Mouse (Mus musculus) C2C12 (cell line): ENCODE measurements around the gene C730034F03Rik.

Experiments used
- CEBPB ChIP-seq: IDR thresholded peaks from one replicate; pipeline ENCODE4 v1.6.1; 2011; ENCODE audit warnings: low read depth, mild to moderate bottlenecking, control low read depth, moderate library complexity
- CTCF ChIP-seq: IDR thresholded peaks from one replicate; pipeline ENCODE4 v1.5.1; 2011; ENCODE audit not compliant: control insufficient read depth, insufficient read depth, insufficient read length
- FOSL1 ChIP-seq: IDR thresholded peaks from one replicate; pipeline ENCODE4 v1.8.0; 2011; ENCODE audit warnings: mild to moderate bottlenecking, low read length; ENCODE audit not compliant: poor library complexity, insufficient read depth, severe bottlenecking
- MAX ChIP-seq: IDR thresholded peaks from one replicate; pipeline ENCODE4 v1.6.1; 2011; ENCODE audit warnings: mild to moderate bottlenecking, control low read depth
- MYOD1 ChIP-seq: IDR thresholded peaks from one replicate; pipeline ENCODE4 v1.6.1; 2011; ENCODE audit warnings: low read depth; ENCODE audit not compliant: control insufficient read depth, insufficient read length
- MYOG ChIP-seq: IDR thresholded peaks from one replicate; pipeline ENCODE4 v1.6.1; 2011; ENCODE audit not compliant: control insufficient read depth, insufficient read length; ENCODE audit errors: extremely low read depth
- USF1 ChIP-seq: IDR thresholded peaks from one replicate; pipeline ENCODE4 v1.6.1; 2011; ENCODE audit warnings: low read depth, mild to moderate bottlenecking, control low read depth, moderate library complexity

- TF ChIP-seq CTCF (no peak), CEBPB (no peak), MYOD1 (no peak), MYOG (no peak), USF1 (no peak), FOSL1 (no peak), MAX (no peak)
These were observed 14.1 kb upstream of the C730034F03Rik start for GRCm38 (mm10) chr15:89415282-89415681.
